Mouse (Mus musculus) midbrain, embryonic 12.5 days (tissue): ENCODE data around the gene Smim13. TPM values are rescaled to one million over a fixed set of nuclear protein-coding genes. Genes with fewer than 3 reads are reported as not detected.

Experiments
- ATAC-seq: fragments of 200-750 bp; cut with Nextera tagmentation; 2 replicates; pipeline ENCODE4 v1.8.0; 2017; ENCODE audit warnings: low read depth, moderate TSS enrichment, moderate library complexity; ENCODE audit not compliant: low FRiP score
- H3K27ac ChIP-seq: fragments of 300-500 bp; sonication (generic); replicated peaks from 2 replicates; pipeline ENCODE4 v1.5.1; 2016; ENCODE audit warnings: mild to moderate bottlenecking
- H3K27me3 ChIP-seq: fragments of 300-500 bp; sonication (generic); 2 replicates; pipeline ENCODE4 v1.6.1; 2016; ENCODE audit warnings: mild to moderate bottlenecking
- H3K36me3 ChIP-seq: fragments of 300-500 bp; sonication (generic); 2 replicates; pipeline ENCODE4 v1.6.1; 2016
- H3K4me1 ChIP-seq: fragments of 300-500 bp; sonication (generic); 2 replicates; pipeline ENCODE4 v1.6.1; 2016
- H3K4me2 ChIP-seq: fragments of 300-500 bp; sonication (generic); replicated peaks from 2 replicates; pipeline ENCODE4 v1.6.1; 2016; ENCODE audit warnings: mild to moderate bottlenecking, moderate library complexity
- H3K4me3 ChIP-seq: fragments of 300-500 bp; sonication (generic); 2 replicates; pipeline ENCODE4 v1.5.1; 2016; ENCODE audit warnings: mild to moderate bottlenecking
- H3K9ac ChIP-seq: fragments of 300-500 bp; sonication (generic); replicated peaks from 2 replicates; pipeline ENCODE4 v1.6.1; 2016; ENCODE audit warnings: mild to moderate bottlenecking, moderate library complexity
- H3K9me3 ChIP-seq: fragments of 300-500 bp; sonication (generic); 2 replicates; pipeline ENCODE4 v1.6.1; 2016; ENCODE audit warnings: mild to moderate bottlenecking
- WGBS: fragments of 180-500 bp; shearing (Covaris S2); methylation state at CpG from one replicate; pipeline ENCODE4 v1.1.7; 2016; 5-methylcytosine and 5-hydroxymethylcytosine counted together
- polyA plus RNA-seq: library from polyadenylated mRNA; unstranded; fragments of >200 nt; fragmentation: Nextera tagmentation; extraction: Ambion mirVana; gene quantifications from 2 replicates; pipeline ENCODE4 v1.2.1, GENCODE M21; 2016

The Smim13 gene
- polyA plus RNA-seq, 1 experiment from 2014 or later: 16.5 TPM

DNA sequence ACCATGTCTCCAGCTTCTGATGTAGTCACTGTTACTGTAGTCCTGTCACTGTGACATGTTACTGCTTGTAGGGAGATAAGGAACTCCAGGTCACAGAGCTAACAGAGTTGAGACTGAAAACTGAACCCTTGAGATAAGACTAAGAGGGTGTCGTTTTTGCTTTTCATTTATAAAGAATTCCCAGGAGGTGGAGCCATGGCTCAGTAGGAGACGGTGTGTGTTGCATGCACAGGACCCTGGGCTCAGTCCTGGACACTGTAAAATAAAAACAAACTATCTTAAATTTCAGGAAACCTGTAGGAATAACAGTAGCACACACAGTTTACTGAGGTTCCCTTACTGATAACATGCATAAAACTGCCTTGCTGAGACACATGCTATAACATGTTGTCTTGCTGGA lies 48.9 kb downstream of the Smim13 start:
- H3K27ac ChIP-seq: no peak overlapping the region
- no peak overlapping the region for H3K9ac ChIP-seq
- H3K27me3 ChIP-seq: peaks cover 7% of the 10 kb centered on the region; the same call in 1 of the 2 replicates
- H3K36me3 ChIP-seq: no peaks in the 10 kb centered on the region
- no peak overlapping the region for H3K4me2 ChIP-seq
- no peak for ATAC-seq
- no peaks in the 10 kb centered on the region for H3K4me1 ChIP-seq
- no peak overlapping the region for H3K4me3 ChIP-seq
- H3K9me3 ChIP-seq: no peaks in the 10 kb centered on the region
- 60% methylated on average over 2 of the region's 2 CpGs for WGBS

DNA sequence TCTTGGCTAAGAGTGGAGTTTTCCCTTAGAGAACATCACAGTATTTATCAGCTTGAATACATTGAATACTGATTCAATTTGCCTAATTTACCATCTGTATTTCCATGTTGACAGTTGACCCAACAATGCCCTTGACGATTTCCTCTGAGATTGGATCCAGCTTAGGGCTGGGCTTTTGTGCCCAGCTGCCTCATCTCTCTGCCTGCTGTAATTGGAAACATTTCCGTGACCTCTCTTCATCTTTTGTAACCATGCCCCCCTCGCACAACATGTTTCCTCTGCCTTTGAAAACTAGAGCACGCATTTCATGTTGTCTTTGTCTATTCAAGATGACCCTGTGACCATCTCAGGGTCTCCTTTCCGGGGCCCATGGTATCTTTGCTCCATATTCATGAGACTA lies 49.4 kb downstream of the Smim13 start:
- Histone ChIP-seq H3K9ac (no peak overlapping the region), H3K36me3 (no peaks in the 10 kb centered on the region), H3K4me3 (no peak overlapping the region), H3K27me3 (peaks cover 7% of the 10 kb centered on the region; the same call in 1 of the 2 replicates), H3K4me2 (no peak overlapping the region), H3K9me3 (no peaks in the 10 kb centered on the region), H3K4me1 (no peaks in the 10 kb centered on the region), H3K27ac (no peak overlapping the region)
- no peak for ATAC-seq
- WGBS: 32% methylated on average over 5 of the region's 5 CpGs

DNA sequence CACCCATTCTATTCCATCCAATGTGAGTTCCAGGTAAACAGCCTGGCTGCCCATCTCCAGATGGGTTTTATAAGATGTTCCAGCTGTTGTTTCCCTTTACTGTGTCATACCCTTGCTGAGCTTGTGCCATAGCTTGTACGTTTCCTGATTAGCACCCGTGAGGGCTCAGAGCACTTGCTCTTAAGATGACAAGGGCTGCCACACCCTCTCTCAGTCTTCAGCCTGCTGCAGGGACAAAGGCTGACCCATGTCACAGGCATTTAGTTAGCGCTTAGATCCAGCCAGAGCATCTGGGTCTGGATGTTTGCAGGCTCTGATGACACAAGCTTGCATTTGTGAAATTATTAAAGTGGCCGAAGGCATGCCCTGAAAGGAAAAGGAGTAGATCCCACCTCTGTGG lies 50.4 kb downstream of the Smim13 start:
- H3K27me3 ChIP-seq: peaks cover 7% of the 10 kb centered on the region; the same call in 1 of the 2 replicates
- no peaks in the 10 kb centered on the region for H3K9me3 ChIP-seq
- no peak overlapping the region for H3K27ac ChIP-seq
- WGBS: 72% methylated on average over 4 of the region's 4 CpGs
- no peak overlapping the region for H3K4me3 ChIP-seq
- ATAC-seq: no peak
- no peaks in the 10 kb centered on the region for H3K4me1 ChIP-seq
- no peak overlapping the region for H3K9ac ChIP-seq
- H3K36me3 ChIP-seq: no peaks in the 10 kb centered on the region
- H3K4me2 ChIP-seq: no peak overlapping the region

DNA sequence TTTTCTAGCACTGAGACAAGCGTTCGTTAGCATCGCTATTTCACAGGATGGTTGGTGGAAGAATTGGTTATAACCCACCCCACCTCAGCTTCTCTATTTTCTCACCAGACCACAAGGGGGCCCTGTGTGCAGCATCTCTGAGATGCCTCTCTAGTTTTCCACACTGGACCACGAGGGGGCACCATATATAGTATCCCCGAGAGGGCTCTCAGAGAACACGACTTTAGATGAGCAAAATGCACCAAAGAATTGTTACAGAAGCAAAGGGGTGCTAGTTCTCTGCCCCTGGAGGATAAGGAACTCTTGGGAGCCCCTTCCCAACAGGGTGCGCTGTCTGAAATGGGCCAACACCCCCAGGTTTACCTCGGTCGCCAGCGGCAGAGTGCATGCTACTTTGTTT lies 53.1 kb downstream of the Smim13 start:
- Histone ChIP-seq H3K9me3 (no peaks in the 10 kb centered on the region), H3K9ac (no peak overlapping the region), H3K4me3 (no peak overlapping the region), H3K4me1 (no peaks in the 10 kb centered on the region), H3K27ac (no peak overlapping the region), H3K4me2 (no peak overlapping the region), H3K27me3 (peaks cover 7% of the 10 kb centered on the region; the same call in 1 of the 2 replicates), H3K36me3 (no peaks in the 10 kb centered on the region)
- 61% methylated on average over 10 of the region's 10 CpGs for WGBS
- no peak for ATAC-seq

DNA sequence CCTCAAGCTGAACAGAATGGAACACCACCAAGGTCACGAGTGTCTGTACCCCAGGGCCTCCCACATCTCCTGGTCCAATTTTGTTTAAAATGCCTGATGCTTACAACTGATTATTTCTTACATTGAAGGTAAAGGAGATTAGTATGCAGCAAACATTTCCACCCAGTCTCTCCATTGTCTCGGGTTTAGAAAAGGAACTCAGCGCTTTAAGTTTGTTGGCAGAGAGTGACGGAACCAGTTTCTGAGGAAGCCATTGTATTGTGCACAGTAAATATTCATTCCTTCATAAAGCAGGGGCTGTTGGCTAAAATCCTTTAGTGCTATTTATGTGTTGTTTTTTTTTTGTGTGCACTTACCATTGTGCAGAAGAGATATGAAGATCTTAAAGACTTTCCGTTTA lies 71.1 kb downstream of the Smim13 start:
- peaks cover 10% of the 10 kb centered on the region for H3K4me1 ChIP-seq
- no peaks in the 10 kb centered on the region for H3K9me3 ChIP-seq
- H3K9ac ChIP-seq: no peak overlapping the region
- no peak overlapping the region; the same call in 1 of the 2 replicates for H3K27ac ChIP-seq
- ATAC-seq: no peak
- H3K4me3 ChIP-seq: no peak overlapping the region
- H3K4me2 ChIP-seq: no peak overlapping the region
- H3K36me3 ChIP-seq: peaks cover 23% of the 10 kb centered on the region
- H3K27me3 ChIP-seq: no peaks in the 10 kb centered on the region
- WGBS: 50% methylated on average over 5 of the region's 5 CpGs

DNA sequence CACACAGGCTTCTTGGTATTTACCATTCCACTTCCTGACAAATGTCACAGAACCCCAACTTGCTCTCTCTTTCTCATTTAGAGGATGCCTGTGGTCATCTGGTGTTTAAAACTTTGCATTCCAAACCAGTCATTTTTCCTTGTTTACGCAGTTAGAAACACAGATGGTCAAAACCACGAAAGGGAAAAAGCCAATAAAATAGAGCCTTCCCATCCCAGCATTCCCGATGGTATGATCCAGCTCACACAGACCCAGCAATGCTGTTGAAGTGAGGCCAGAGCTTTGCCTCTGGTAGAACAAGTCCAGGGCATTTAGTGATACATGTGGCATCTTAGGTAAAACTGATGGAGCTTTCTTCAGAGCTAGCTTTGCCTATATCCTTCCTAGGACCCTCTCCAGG lies 71.8 kb downstream of the Smim13 start:
- no peaks in the 10 kb centered on the region for H3K9me3 ChIP-seq
- H3K36me3 ChIP-seq: peaks cover 16% of the 10 kb centered on the region
- 84% methylated on average over 3 of the region's 3 CpGs for whole genome bisulfite sequencing
- peaks cover 10% of the 10 kb centered on the region for H3K4me1 ChIP-seq
- no peak for ATAC-seq
- no peaks in the 10 kb centered on the region for H3K27me3 ChIP-seq
- H3K4me2 ChIP-seq: no peak overlapping the region
- H3K9ac ChIP-seq: no peak overlapping the region
- H3K27ac ChIP-seq: no peak overlapping the region; the same call in 1 of the 2 replicates
- H3K4me3 ChIP-seq: no peak overlapping the region

DNA sequence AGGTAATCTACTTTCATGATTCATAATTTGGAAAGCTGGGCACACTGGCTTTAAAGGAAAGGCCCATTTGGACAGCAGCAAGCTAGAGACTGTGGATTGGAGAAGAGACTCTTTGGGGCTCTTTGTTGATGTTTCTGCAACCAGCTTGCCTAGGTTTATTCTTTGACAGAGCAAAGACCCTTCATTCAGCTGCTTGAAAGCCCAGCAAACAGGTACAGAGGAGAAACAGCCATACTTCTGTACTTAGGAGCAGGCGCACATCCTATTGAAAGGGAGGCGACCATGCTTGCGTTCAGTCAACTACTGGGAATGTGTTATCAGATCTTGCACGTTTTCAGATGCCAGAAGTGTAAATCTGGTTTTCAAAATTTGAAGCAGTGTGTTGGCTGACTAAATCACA lies 75.0 kb downstream of the Smim13 start:
- Histone ChIP-seq H3K36me3 (no peaks in the 10 kb centered on the region), H3K27ac (no peak overlapping the region), H3K9me3 (no peaks in the 10 kb centered on the region), H3K9ac (no peak overlapping the region), H3K4me2 (no peak overlapping the region), H3K4me1 (peaks cover 14% of the 10 kb centered on the region), H3K4me3 (no peak overlapping the region), H3K27me3 (no peaks in the 10 kb centered on the region)
- whole genome bisulfite sequencing: 88% methylated on average over 4 of the region's 4 CpGs
- ATAC-seq: no peak

DNA sequence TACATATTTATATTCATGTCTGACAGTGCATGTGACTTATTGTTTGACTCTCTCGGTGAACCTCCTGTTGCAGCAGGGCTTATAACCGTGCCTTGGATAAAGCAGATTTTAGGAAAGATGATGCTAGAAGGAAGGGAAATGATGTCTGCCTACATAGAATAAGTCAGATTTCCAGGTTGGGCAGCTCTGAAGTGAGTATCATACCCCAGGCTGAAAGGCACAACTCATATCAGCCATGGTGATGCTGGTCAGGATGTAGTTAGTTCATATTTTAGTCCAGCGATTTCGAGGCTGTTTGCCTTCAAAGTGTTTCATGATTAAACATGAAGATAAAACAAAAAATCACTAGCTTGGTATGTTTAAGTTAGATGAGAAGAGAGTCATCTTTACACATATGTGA lies 75.7 kb downstream of the Smim13 start:
- H3K9me3 ChIP-seq: no peaks in the 10 kb centered on the region

DNA sequence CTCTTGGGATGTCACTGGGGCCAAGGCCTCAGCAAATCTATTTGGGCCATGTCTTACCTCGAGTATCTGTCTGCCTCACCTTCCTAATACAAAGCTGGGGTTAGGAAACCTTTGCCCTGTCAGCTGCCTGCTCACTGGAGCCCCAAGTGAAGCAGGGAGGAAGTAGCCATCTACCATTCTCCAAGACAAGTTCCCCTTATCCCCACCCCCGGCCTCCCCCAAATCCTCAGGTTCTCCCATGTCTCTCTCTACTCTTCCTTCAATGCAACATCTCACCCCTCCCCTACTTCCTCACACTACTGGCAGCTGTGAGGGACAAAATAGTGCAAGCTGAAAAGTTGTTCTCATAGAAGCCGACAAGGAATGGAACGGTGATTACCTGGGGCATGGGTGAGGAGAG lies 76.5 kb downstream of the Smim13 start:
- no peak overlapping the region for H3K4me3 ChIP-seq
- WGBS: 87% methylated on average over 4 of the region's 4 CpGs
- ATAC-seq: no peak
- H3K27ac ChIP-seq: no peak overlapping the region
- no peak overlapping the region for H3K4me2 ChIP-seq
- H3K9me3 ChIP-seq: no peaks in the 10 kb centered on the region
- H3K27me3 ChIP-seq: no peaks in the 10 kb centered on the region
- H3K4me1 ChIP-seq: peaks cover 9% of the 10 kb centered on the region; the same call in 1 of the 2 replicates
- no peaks in the 10 kb centered on the region for H3K36me3 ChIP-seq
- no peak overlapping the region for H3K9ac ChIP-seq

More for the DNA sequence above, 75.7 kb downstream of the Smim13 start:
- no peak overlapping the region for H3K4me3 ChIP-seq
- H3K4me1 ChIP-seq: peaks cover 14% of the 10 kb centered on the region
- no peak overlapping the region for H3K9ac ChIP-seq
- WGBS: 92% methylated on average over 4 of the region's 4 CpGs
- no peak overlapping the region for H3K27ac ChIP-seq
- H3K4me2 ChIP-seq: no peak overlapping the region
- ATAC-seq: no peak
- H3K27me3 ChIP-seq: no peaks in the 10 kb centered on the region
- no peaks in the 10 kb centered on the region for H3K36me3 ChIP-seq

Other genes starting within 250 kb of the Smim13 start
- gene Pak1ip1, start 248.8 kb upstream of the Smim13 start, polyA plus RNA-seq: 78.5 and 82.8 TPM in 2 replicates
- 140 and 151 TPM in 2 replicates for gene Tmem14c, start 233.6 kb upstream of the Smim13 start, polyA plus RNA-seq
- gene Mak, start 170.1 kb upstream of the Smim13 start, polyA plus RNA-seq: 0.46 and 0.72 TPM in 2 replicates
- gene Gcm2, start 138.8 kb upstream of the Smim13 start, polyA plus RNA-seq: not detected in 2 replicates
- not detected in 2 replicates for gene Sycp2l, start 135.5 kb upstream of the Smim13 start, polyA plus RNA-seq
- gene Elovl2, start 29.4 kb upstream of the Smim13 start, polyA plus RNA-seq: 43.4 and 44.4 TPM in 2 replicates
- gene Gm17364, start 24.1 kb downstream of the Smim13 start, polyA plus RNA-seq: not detected in 2 replicates
- gene Nedd9, start 237.5 kb downstream of the Smim13 start, polyA plus RNA-seq: 16.4 and 17.0 TPM in 2 replicates